Mouse (Mus musculus): ENCODE data around the gene Nme7. TPM values are rescaled to one million over a fixed set of nuclear protein-coding genes. Genes with fewer than 3 reads are reported as not detected.

Gene Nme7
- total RNA-seq, 2 experiments from 2014 or later, result 24.0 to 31.5 TPM

DNA sequence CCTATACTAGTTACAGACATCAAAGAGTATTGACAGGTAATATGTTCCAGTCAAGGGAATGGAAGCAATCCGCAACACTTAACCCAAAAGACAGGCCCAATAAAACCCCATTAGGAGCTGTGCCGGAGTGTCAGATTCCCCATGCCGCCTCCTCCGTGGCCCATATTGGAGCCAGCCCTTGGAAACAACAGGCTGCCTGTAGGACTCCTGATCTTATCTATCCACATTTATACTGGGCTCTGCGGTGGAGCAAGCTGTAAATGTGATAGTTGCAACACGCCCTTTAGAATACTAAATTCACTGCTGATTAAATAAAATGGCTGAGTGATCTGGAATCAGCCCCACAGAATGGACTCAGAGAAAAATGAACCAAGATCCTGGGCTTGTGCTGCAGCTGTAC, 130.1 kb downstream of the Nme7 start:
- DNase-seq (ENCODE audit: low spot score in 2 of 2), result no peak
- no peak for TF ChIP-seq CTCF (conservative IDR thresholded peaks at IDR 0.05)
- H3K27ac ChIP-seq, result peak overlapping the region; percentile 15; the same call in 1 of the 2 replicates
- no peak overlapping the region for H3K4me3 ChIP-seq

DNA sequence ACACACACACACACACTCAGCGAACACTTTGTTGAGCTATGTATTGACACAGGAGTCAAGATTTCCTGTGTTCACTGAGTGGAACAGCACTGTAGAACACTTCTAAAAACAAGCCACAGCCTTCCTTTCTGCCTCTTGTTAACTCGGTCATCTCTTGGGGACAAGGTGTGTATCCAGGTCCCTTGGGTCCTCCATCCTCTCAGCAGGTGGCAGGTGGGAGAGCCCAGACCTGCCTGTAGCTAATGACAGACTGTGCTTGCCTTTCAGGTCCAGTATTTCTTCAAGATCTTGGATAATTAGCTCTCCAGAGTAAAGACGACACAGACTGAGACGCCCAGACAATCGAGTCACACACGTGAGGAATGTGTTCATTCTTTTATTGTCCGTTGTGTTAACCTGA, 132.8 kb downstream of the Nme7 start:
- no peak for DNase-seq (ENCODE audit: low spot score in 2 of 2)
- H3K4me3 ChIP-seq, result no peak overlapping the region
- no peak overlapping the region for H3K27ac ChIP-seq
- no peak for TF ChIP-seq CTCF (conservative IDR thresholded peaks at IDR 0.05)

DNA sequence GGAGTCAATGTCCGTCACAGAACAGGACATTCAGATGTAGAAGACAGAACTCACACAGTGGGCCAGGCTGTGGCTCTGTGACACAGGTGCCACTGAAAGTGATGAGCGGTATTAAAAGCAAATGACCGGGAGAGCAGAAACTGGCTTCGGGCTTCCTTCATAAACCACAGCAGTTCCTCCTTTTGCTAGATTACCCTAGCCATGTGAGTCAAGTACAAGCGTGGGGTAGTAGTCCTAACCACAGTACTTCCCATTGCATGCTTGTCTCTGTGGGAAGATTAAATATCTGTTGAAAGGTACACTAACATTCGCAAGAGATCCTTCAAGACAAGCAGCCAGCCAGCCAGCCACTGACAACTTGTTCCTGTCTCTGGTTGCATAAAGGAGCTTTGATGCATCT, 136.3 kb downstream of the Nme7 start:
- DNase-seq (ENCODE audit: low spot score in 2 of 2), result no peak
- no peak for TF ChIP-seq CTCF (conservative IDR thresholded peaks at IDR 0.05)
- no peak overlapping the region for H3K4me3 ChIP-seq
- peak overlapping the region; percentile 15; the same call in 1 of the 2 replicates for H3K27ac ChIP-seq

DNA sequence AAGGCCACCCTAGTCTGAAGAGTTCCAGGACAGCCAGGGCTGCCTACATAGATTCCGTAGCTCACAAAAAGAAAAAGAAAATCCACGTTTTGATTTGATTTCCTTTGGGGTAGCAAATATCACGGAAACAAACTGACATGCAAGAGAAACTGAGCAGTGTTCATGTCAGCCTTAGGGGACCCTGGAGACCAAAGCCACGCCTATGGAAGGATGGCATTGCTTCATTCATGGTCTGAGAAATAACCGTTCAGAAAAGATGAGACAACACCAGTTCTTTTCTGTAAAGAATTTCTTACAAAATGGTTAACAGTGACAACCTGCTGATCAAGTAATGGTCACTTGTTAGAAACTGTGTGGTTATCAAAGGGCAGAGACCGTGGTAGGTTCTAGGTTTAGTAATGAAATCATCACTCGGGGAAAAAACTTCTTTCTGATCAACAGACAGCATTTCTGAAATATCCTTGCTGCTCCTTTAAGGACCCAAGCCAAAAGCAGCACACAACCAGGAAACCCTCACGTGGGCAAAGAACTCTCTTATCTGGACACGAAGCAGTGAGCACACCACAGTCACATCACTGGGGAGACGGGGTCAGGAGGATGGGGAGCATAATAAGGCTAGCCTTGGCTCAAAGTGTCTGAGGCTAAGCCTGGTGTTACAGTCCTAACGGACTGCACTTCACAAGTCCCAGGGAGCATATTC, 136.9 kb downstream of the Nme7 start:
- H3K4me3 ChIP-seq, result no peak overlapping the region
- no peak for DNase-seq (ENCODE audit: low spot score in 2 of 2)
- no peak for TF ChIP-seq CTCF (conservative IDR thresholded peaks at IDR 0.05)
- H3K27ac ChIP-seq, result peak overlapping the region; percentile 46; the same call in 1 of the 2 replicates

DNA sequence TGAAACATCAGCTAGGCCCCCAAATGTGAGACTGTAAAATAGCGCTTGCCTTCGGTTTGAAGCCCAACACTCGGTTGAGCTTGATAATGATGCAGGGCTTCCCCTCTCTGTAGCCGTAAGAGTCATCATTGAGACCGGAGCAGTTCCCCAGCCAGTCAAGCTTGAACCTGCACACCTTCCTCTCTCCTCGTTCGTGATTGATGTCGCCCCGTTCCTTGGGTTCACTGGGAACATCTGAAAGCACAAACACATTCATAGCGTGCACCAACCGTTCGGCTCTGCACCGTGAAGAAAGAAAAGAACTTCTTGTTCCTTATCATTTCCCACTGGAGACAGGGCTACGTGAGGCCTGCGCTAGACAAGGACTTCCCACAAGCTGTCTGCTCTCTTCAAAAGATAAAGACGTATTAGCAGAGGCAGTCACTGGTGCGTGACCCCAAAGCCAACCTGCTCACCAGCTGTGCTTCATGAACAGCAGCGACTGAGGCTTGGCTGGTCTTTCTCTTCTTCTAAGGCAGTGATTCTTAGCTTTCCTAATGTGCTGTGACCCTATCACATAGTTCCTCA, 137.6 kb downstream of the Nme7 start:
- H3K4me3 ChIP-seq, result no peak overlapping the region; the same call in 1 of the 2 replicates
- no peak for TF ChIP-seq CTCF (conservative IDR thresholded peaks at IDR 0.05)
- peak overlapping the region; percentile 46; the same call in 1 of the 2 replicates for H3K27ac ChIP-seq
- no peak for DNase-seq (ENCODE audit: low spot score in 2 of 2)

DNA sequence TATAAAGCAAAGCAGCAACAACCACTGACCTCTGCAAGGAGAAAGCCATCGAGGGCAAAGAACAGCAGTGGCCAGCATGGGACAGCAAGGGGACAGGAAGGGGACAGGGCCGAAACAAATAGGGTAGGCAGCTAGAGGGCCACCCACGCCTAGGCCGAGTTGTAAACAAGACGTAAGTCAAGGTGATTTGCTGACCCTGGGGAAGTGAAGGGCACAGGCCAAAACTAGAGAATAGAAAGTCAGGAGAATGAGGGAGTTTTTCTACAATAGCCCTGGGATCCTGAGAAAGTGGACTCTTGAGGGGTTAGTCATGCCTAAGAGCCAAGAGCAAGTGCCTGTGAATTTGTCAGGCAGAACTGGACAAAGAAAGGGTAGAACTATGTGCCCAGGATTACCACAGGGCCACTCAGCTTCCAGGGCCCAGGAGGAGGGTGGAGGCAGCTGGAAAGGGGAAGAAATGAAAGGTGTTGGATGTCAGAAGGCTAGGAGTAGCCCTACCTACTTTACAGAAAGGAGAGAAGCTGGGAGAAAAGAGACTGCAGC, 141.8 kb downstream of the Nme7 start:
- no peak for TF ChIP-seq CTCF (conservative IDR thresholded peaks at IDR 0.05)
- Histone ChIP-seq H3K27ac (peak overlapping the region; percentile 43), H3K4me3 (peak overlapping the region; percentile 3; the same call in 1 of the 2 replicates)

DNA sequence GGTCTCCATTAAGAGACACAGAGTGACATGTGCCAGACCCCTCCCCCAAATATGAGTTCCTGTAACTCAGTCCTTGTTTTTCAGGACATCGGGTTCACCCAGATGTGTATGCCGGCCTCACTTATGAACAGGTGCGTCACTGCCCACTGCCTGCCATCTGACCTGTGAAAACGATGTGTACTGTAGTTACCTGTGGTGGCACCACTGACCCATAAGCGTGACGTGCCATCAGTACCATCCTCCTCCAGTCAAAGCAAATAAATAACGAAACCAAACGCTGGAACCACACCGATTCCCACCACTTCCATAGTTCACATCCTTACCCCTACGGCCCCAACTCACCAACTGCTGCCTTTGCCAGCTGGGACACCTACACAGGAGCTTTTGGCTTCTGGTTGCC, 142.6 kb downstream of the Nme7 start:
- no peak for DNase-seq (ENCODE audit: low spot score in 2 of 2)
- no peak for TF ChIP-seq CTCF (conservative IDR thresholded peaks at IDR 0.05)
- peak overlapping the region; percentile 4 for H3K4me3 ChIP-seq
- H3K27ac ChIP-seq, result peak overlapping the region; percentile 43

More for the DNA sequence above, 141.8 kb downstream of the Nme7 start:
- DNase-seq (ENCODE audit: low spot score in 2 of 2), result no peak

DNA sequence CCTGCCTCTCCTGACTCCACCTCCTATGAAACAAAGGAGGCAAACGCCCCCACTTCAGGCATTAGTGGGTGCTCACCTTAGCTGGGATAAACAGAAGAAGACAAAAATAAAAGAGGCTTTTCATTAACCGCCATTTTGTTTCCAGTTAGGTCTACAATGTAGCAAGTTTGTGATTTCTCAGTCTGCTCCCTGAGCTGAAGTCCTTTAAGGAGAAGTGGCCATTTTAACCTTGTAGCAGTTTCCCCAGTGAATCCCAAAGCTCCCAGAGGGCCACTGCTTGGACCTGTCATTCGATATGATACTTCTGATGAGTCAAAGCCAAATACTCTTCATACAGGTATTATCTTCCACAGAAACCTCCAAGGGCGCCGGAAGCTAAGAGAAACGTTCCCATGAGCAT, 143.6 kb downstream of the Nme7 start:
- no peak for DNase-seq (ENCODE audit: low spot score in 2 of 2)
- Histone ChIP-seq H3K4me3 (no peak overlapping the region), H3K27ac (peak overlapping the region; percentile 55; the same call in 1 of the 2 replicates)
- TF ChIP-seq CTCF (conservative IDR thresholded peaks at IDR 0.05), result no peak

DNA sequence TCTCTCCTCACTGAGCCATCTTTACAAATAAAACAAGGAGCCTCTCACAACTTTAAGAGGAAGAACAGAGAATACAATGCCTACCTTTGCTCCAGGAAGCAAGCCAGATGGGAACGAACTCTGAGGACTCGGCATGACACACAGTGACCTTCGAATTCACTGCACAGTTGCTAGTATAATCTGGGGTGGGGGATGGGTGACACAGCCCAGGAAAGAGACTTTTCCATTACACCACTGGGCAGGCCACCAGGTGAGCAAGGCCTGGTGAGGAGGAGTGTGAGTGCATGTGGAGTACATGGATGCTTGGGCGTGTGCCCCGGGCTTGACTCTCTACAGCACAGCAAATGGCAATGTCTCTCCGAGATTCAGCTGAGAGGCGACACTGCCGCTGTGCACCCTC, 145.7 kb downstream of the Nme7 start:
- peak in 1 of 2 experiments; percentile 22 for DNase-seq (ENCODE audit: low spot score in 2 of 2)
- Histone ChIP-seq H3K27ac (peak overlapping the region; percentile 76), H3K4me3 (peak overlapping the region; percentile 20; the same call in 1 of the 2 replicates)
- TF ChIP-seq CTCF (conservative IDR thresholded peaks at IDR 0.05), result no peak

DNA sequence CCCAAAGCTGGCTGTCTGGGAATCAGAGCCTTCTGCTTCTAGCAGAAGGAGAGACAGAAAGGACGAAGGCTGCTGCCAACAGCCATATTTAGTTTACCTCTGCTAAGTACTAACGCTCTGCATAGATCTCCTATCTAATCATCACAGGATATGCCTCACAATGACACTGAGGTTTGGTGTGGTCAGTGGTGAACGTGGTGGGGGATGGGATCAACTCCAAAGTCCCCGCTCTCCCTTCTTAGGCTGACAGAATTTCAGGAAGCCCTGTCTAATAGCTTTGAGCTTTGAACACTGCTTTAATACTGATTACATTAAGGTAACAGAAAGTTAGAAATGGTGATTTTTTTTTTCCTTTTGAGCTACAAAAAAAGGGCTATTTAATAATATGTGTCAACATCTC, 146.3 kb downstream of the Nme7 start:
- Histone ChIP-seq H3K27ac (peak overlapping the region; percentile 76), H3K4me3 (peak overlapping the region; percentile 20)
- no peak for TF ChIP-seq CTCF (conservative IDR thresholded peaks at IDR 0.05)
- no peak for DNase-seq (ENCODE audit: low spot score in 2 of 2)

DNA sequence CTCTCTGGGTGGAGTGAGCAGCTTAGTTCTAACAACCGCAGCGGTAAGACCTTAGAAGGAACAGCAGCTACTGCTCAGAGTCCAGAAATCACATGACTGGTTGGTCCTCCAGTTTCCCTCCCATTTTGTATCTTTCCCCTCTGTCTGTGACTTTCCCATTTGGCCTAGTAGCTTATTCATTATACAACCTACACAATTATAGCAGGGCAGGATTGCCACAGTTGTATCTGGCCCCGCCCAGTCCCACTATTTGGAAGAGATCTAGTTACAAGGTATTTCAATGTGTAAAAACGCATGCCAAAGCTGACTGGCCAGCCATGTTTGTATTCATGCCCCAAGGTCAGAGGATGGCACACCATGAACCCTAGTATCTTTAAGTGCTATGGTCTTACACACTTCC, 146.7 kb downstream of the Nme7 start:
- no peak for DNase-seq (ENCODE audit: low spot score in 2 of 2)
- TF ChIP-seq CTCF (conservative IDR thresholded peaks at IDR 0.05), result no peak
- Histone ChIP-seq H3K27ac (peak overlapping the region; percentile 76), H3K4me3 (peak overlapping the region; percentile 20)

DNA sequence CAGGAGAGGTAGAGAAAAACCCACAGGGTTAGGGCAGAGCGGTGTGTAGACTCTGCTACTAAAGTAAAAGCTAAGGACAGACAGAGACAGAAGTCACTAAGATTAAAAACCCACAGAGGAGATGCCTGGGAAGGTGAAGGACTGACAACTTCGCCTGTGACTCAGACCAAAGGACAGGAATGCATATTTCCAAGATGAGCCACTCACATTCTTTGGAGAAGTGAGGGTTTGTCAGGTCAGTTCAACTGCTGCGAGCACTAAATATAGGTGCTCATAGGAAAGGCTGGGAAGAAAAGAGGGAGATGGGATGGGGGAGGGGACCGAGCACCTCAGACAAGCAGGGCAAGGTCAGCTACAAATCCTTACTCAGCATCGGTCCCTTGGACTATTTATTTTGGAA, 147.4 kb downstream of the Nme7 start:
- DNase-seq (ENCODE audit: low spot score in 2 of 2), result peak in 1 of 2 experiments; percentile 9
- Histone ChIP-seq H3K4me3 (peak overlapping the region; percentile 20), H3K27ac (peak overlapping the region; percentile 76; the same call in 1 of the 2 replicates)
- no peak for TF ChIP-seq CTCF (conservative IDR thresholded peaks at IDR 0.05)

DNA sequence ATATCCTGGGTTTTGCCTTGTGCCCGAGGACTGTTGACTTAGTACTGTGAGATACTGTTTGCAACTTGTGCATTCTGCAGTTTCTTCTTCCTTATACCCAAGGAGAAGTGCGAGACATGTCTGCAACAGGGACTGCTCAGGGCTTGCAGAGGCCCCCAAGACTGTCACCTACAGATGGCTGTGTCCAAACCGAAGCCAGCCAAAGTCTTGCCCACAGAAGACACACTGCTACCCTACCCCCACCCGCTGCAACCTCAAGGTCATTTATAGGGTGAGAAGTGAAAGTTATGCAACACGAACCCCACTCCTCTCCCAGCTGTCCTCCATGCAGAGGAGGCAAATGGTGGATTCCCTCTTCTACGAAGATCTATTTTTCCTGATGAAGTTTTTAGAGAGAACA, 148.7 kb downstream of the Nme7 start:
- Histone ChIP-seq H3K27ac (peak overlapping the region; percentile 100; the same call in 1 of the 2 replicates), H3K4me3 (peak overlapping the region; percentile 94)
- no peak for TF ChIP-seq CTCF (conservative IDR thresholded peaks at IDR 0.05)
- DNase-seq (ENCODE audit: low spot score in 2 of 2), result peak in 1 of 2 experiments; percentile 9

All from layer of hippocampus, adult 2 months (tissue).